Mouse (Mus musculus): Measurements from ENCODE around the gene Mlc1.

Mlc1 gene

GRCm38 (mm10) chr15:88978281-88979137 lies at the start of gene Mlc1:
Mlc1 (minus strand) TSS chr15:88979007.
- peak in 1 of 2 experiments; percentile 9 for DNase-seq

GRCm38 (mm10) chr15:89020492-89020891 lies 41.7 kb upstream of the Mlc1 start:
- DNase-seq, result no peak

- DNase-seq, result no peak
Observed at GRCm38 (mm10) chr15:89020085-89020484, 41.3 kb upstream of the Mlc1 start.

DNA sequence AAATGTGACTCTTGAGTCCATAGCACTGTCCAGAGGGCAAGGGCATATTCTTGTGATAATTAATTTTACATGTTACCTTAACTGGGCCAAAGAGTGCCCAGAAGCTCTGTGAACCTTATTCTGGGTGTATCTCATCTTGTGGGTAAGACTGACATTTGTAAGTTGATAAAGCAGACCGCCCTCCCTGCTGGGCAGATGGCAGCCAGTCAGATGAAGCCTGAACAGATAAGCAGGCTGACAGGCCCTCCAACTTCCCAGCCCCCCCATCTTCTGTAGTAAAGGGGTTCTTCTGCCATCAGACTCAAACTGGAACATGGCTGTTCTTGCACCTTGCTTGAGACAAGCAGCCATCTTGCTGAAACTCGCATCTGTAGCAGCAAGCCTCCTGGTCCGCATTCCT lies 37.9 kb upstream of the Mlc1 start:
- DNase-seq, result no peak

DNA sequence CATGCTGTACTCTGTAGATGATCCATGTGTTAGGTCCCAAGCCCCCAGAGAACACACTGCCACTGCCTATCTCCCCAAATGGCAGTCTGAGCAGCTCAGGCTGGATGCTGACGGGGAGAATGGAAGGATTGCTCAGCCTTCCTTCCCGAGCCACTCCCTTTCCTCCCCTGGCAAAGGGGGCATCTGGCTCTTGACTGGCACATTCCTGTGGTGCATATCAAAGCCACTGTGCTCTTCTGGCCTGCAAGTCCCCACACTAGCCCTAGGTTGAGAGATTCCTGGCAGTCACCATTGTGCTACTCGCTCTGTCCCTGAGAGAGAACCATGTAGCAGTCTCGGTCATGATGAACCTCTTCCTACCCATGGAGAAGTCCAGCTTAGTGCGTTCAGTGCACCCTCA lies 29.0 kb upstream of the Mlc1 start:
- no peak for DNase-seq

- DNase-seq, result no peak
Observed at GRCm38 (mm10) chr15:89007002-89007401, 28.2 kb upstream of the Mlc1 start.

GRCm38 (mm10) chr15:89001245-89001644 lies 22.4 kb upstream of the Mlc1 start:
- no peak for DNase-seq

GRCm38 (mm10) chr15:89000367-89000766 lies 21.6 kb upstream of the Mlc1 start:
- DNase-seq, result no peak

DNA sequence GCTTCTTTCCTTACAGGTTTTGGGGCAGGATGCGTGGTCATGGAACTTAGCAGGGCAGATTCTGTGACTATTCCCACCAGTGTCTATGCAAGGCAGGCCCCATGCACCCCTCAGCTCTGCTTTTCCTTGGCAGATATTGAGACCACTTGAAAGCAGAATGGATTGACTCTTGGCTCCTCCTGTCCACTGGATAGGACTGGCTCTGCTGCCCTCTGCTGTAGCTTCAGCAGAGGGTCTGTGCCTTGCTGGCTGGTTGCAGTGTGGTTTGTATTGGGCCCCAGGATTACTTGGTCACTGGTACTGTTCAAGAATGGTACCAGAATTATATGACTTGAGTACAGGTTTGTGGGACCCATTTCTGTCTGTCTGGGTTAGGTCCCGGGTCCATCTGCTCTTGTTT lies 20.3 kb upstream of the Mlc1 start:
- peak; percentile 33 to 45 for DNase-seq

GRCm38 (mm10) chr15:88998636-88999035 lies 19.8 kb upstream of the Mlc1 start:
- DNase-seq, result no peak

- no peak for DNase-seq
Observed at GRCm38 (mm10) chr15:88989236-88989635, 10.4 kb upstream of the Mlc1 start.

- DNase-seq, result no peak
Observed at GRCm38 (mm10) chr15:88982534-88983079, 3.8 kb upstream of the Mlc1 start, which contains the start of gene Mov10l1. Mov10l1 (plus strand) TSS chr15:88982909.

GRCm38 (mm10) chr15:88979138-88979446 lies 285 bp upstream of the Mlc1 start:
- DNase-seq, result no peak

DNA sequence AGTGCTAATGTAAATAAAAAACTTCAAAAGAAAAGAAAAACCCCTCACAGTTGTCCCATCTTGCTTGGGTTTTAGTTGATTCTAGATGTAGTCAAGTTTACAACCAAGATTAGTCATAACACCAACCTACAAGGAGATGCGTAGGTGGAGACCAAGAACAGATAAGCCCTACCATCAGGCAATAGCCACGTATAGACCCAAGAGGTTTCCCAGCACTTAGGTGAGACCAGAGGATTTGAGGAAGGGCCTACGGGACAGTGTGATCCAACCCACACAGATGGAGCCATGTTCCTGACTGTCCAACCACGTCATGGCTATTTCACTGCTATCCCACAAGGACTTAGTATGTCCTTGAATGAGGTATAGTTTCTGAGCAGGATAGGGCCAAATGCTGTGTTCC lies 6.5 kb downstream of the Mlc1 start:
- no peak for DNase-seq

DNA sequence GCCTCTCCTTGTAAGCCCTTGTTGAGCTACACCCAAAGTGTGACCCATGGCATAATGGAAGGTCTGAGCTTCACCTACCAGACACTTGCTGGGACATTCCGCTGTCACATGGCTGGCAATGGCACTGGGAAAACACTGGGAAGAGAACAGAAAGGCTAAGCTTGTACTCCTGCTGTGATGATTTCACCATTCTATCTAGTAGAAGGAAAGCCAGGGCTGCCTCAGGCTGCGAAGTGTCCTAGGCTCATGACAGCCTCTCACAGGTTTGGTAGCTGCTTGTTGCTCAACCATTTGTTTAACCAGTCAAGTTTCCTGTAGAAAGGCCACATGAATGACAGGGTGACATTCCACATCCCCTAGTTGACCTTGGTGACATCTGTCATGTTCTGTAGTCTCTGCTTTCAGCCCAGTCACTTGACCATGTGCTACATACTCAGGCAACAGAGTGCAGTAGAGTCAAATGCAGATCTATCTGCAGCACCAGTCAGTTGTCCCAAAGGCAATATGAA lies 14.7 kb downstream of the Mlc1 start:
- DNase-seq, result no peak

GRCm38 (mm10) chr15:88957522-88957921 lies 21.3 kb downstream of the Mlc1 start:
- no peak for DNase-seq

DNA sequence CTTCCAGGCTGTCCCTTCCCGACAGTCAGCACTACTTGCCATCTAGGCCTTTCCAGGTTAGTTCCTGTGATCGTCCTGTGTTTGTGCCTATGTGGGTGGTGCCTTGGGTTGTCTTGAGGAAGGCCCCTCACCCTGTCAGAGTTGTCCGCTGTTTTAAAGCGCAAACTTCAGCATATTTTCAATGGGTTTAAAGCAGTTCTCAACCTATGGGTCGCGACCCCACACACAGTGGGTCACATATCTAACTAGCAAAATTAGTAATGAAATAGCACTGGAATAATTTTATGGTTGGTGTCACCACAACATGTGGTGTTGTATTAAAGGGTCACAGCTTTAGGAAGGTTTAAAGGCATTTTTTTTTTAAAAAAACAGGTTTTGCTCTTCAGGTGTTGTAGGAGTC lies 23.5 kb downstream of the Mlc1 start:
- no peak for DNase-seq

DNA sequence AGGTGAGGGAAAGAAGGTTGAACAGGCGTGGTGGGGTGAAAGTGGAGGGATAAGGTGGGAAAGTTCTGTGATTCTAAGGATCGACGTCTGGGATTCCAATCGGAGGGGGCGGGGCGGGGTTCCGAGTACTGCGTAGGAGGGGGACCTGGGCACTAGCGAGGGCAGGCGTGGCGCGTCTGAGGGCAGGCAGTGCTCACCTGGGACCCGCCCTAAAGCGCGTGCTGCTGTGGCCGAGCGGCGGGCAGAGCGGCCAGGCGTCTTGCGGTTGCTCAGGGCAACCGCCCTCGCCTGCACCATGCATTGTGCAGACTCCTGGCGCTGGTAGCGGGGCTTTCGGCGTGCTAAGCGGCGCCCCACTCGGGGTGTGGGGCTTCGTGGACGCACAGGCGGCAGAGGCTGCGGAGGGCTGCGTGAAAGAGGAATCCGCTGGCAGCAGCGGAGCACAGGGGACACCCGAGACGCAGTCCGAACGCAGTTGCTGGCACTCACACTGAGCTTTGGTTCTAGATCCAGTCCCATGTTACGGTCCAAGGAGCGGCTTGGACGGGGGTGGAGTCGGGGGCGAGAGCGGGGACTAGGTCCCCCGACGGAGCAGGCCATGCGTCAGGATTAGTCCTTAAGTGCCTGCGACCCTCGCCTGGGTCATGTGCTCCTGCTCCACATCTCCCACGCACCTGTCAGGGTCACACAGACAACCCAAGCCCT lies 24.3 kb downstream of the Mlc1 start, which contains the start of gene Ttll8:
TSS of gene Ttll8 (minus strand) at position 51 of the 705 bp plus-strand sequence.
- DNase-seq, result peak; percentile 20 to 31

- peak in 1 of 2 experiments; percentile 16 for DNase-seq
Observed at GRCm38 (mm10) chr15:88951246-88951645, 27.6 kb downstream of the Mlc1 start.

DNA sequence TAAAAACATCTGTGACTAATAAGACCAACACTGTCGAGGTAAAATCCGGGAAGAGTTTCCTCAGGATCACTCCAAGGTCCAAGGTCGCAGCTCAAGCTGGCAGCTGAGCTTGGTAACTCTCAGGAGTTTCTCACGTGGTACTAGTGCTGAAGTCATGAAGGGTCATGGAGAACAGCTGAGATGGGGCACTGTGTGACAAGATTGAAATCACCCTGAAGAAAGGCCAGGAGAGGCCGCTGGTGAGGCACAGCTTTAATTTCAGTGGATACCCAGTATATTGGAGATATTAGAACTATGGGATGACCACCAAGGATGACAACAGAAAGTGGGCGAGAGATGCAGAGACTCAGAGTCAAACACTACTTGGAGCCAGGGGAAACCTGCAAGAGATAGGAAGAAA lies 32.0 kb downstream of the Mlc1 start:
- no peak for DNase-seq

DNA sequence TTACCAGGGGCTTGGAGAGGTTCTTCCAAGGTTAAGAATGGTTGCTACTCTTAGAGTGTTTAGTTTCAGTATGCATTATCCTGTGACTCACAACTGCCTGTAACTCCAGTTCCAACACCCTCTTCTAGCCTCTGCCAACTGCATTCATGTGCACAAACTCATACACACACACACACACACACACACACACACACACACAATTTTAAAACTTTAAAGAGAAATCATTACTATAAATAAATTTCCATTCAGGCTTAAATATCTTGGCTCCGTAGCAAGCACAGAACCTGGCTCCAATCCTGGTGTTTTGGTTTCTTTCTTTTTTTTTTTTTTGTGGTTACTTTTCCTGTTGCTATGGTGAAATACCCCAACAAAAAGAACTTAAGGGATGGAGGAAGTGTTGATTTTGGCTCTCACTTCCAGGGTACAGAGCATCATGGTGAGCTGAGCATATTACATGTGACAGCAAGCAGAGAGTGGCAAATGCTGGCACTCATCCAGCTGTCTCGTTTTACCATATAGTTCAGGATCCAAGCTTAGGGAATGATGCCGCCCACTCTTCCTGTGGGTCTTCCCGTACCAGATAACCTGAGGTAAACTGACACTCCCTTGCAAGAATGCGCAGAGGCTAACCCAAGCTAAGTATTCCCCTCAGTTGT lies 34.8 kb downstream of the Mlc1 start:
- DNase-seq, result peak in 1 of 2 experiments; percentile 32

DNA sequence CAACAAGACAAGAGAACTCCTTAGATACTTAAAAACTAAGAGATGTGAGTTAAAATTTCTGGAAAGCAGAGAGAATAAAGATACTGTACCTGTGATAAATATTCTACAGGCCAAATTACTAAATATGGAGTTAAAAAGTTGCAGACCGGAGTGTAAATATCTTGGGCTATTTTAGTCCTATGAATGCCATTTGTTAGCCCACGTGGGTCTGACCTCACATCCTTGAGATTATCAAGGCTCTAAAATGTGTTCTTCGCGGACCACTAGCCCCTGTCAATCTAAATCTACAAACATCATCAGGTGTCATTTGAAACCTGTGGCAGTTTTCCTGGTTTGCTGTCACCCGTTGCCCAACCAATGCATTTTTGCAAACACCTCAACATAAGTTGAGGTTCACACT lies 36.0 kb downstream of the Mlc1 start:
- DNase-seq, result no peak

- peak; percentile 36 to 50 for DNase-seq
Observed at GRCm38 (mm10) chr15:88937291-88937650, 41.5 kb downstream of the Mlc1 start.
